Mouse (Mus musculus) liver, postnatal 0 days (tissue): ENCODE measurements around the gene Ube2n.

ENCODE experiments used
- CTCF ChIP-seq: sonication (generic); IDR thresholded peaks from 2 replicates; pipeline ENCODE4 v1.5.1; 2016; ENCODE audit warnings: antibody characterized with exemption, low read depth
- EP300 ChIP-seq: IDR thresholded peaks from 2 replicates; pipeline ENCODE4 v1.6.1; 2016; ENCODE audit warnings: antibody characterized with exemption, low read depth, mild to moderate bottlenecking

- TF ChIP-seq CTCF (no peak), EP300 (no peak)
Measured at GRCm38 (mm10) chr10:95508126-95508525, 6.8 kb upstream of the Ube2n start.
